Mouse (Mus musculus): ENCODE data around the gene Dlx5. TPM values are rescaled to one million over a fixed set of nuclear protein-coding genes. Genes with fewer than 3 reads are reported as not detected.

Gene Dlx5
- polyA plus RNA-seq, 1 experiment from 2014 or later: 18.5 TPM

- H3K9me3 ChIP-seq: no peaks in the 10 kb centered on the region
- H3K4me1 ChIP-seq: peaks cover 23% of the 10 kb centered on the region
- WGBS: 2% methylated on average over 9 of the region's 9 CpGs
- peaks cover 100% of the 10 kb centered on the region for H3K27me3 ChIP-seq (ENCODE audit: poor library complexity, severe bottlenecking)
- H3K4me3 ChIP-seq: no peak overlapping the region
- no peaks in the 10 kb centered on the region for H3K36me3 ChIP-seq (replicated peaks)
- DNase-seq (ENCODE audit: extremely low spot score, low spot score): no peak
- no peak overlapping the region for H3K27ac ChIP-seq
These were observed 27.7 kb downstream of the Dlx5 start for GRCm38 (mm10) chr6:6854176-6854575.

GRCm38 (mm10) chr6:6852944-6853343 is 28.9 kb downstream of the Dlx5 start:
- peaks cover 100% of the 10 kb centered on the region for H3K27me3 ChIP-seq (ENCODE audit: poor library complexity, severe bottlenecking)
- no peaks in the 10 kb centered on the region for H3K9me3 ChIP-seq
- peaks cover 23% of the 10 kb centered on the region for H3K4me1 ChIP-seq
- no peaks in the 10 kb centered on the region for H3K36me3 ChIP-seq (replicated peaks)
- H3K4me3 ChIP-seq: no peak overlapping the region
- H3K27ac ChIP-seq: no peak overlapping the region
- WGBS: 34% methylated on average over 3 of the region's 3 CpGs
- no peak for DNase-seq (ENCODE audit: extremely low spot score, low spot score)

DNA sequence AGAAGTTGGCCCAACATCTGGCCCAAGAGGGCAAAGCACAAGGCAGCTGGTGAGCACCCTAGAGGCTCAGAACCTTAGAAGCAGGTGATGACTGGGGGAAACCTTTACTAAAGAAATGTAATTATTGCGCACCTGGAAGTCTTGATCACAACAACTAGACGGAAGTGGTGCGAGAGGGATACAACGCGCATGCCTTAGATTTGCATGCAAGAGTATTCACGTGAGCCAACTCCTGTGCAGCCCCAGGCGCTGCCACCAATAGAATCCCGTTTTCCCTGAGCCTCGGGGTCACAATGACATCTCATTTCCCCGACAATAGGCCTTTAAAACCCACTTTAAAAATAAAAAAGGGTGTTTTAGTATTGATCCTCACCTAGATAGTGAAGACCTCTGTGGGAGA is 30.7 kb downstream of the Dlx5 start:
- no peak for DNase-seq (ENCODE audit: extremely low spot score, low spot score)
- 5% methylated on average over 10 of the region's 10 CpGs for WGBS
- no peak overlapping the region for H3K4me3 ChIP-seq

DNA sequence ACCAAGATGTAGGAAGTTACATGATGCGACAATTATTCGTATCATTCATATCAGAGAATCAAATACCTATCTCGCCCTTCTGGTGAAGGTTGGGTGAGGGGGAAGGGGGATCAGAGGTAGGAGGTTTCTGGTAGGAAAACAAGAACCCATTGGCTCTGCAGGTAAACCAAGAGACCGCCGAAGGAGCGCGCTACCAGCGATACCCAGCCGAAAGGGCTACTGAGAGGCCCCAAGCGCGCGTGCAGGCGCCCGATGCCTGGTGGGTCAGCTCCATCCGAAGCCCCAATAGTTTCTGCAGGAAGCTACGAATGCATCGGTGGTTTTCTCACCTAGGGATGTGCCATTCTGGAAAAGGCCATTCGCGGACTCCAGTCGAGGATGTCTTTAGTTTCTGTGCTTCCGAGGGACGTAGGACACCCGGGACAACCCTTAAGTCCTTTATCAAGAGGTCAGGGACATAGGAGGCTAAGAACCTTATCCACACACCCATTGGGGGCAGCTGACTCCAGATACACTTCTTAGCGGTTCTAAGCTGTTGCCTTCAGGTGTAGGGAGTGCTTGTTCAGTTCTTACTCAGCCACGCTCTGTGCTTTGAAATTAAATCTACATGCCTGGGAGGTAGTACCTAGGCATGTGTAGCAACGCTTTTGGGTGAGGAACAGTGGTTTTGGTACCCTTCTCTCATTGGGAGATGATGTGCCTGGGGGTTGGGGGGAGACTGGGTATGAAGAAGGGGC is 31.4 kb downstream of the Dlx5 start:
- no peaks in the 10 kb centered on the region for H3K36me3 ChIP-seq (replicated peaks)
- H3K4me3 ChIP-seq: no peak overlapping the region
- H3K4me1 ChIP-seq: peaks cover 11% of the 10 kb centered on the region
- no peaks in the 10 kb centered on the region for H3K9me3 ChIP-seq
- H3K27ac ChIP-seq: no peak overlapping the region
- peak; percentile 37 for DNase-seq (ENCODE audit: extremely low spot score, low spot score)
- 1% methylated on average over 26 of the region's 26 CpGs for WGBS
- peaks cover 100% of the 10 kb centered on the region for H3K27me3 ChIP-seq (ENCODE audit: poor library complexity, severe bottlenecking)

More for the DNA sequence above, 30.7 kb downstream of the Dlx5 start:
- H3K4me1 ChIP-seq: peaks cover 18% of the 10 kb centered on the region
- no peak overlapping the region for H3K27ac ChIP-seq
- H3K36me3 ChIP-seq (replicated peaks): no peaks in the 10 kb centered on the region
- H3K9me3 ChIP-seq: no peaks in the 10 kb centered on the region
- H3K27me3 ChIP-seq (ENCODE audit: poor library complexity, severe bottlenecking): peaks cover 100% of the 10 kb centered on the region

DNA sequence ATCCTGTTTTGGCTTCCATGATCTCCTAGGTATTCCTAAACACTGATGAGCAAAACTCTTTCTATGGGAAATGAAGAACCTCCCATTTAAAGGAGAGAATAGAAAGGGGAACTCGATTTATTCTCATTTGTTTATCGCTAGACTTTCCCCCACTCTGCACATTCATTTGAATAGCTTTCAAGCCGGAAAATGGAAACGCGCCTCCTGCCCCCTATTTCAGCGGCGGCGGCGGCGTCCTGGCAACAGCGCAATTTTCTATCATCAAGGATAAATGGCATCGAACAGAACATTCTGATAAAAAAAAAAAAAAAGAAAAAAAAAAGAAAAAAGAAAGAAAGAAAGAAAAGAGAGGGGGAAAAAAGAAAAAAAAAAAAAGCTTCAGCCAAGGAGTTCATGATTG is 32.1 kb downstream of the Dlx5 start:
- Histone ChIP-seq H3K36me3 (replicated peaks) (no peaks in the 10 kb centered on the region), H3K27me3 (ENCODE audit: poor library complexity, severe bottlenecking) (peaks cover 100% of the 10 kb centered on the region), H3K9me3 (no peaks in the 10 kb centered on the region), H3K4me1 (peaks cover 7% of the 10 kb centered on the region), H3K27ac (no peak overlapping the region), H3K4me3 (no peak overlapping the region)
- DNase-seq (ENCODE audit: extremely low spot score, low spot score): no peak
- under 1% methylated on average over 12 of the region's 12 CpGs for WGBS

DNA sequence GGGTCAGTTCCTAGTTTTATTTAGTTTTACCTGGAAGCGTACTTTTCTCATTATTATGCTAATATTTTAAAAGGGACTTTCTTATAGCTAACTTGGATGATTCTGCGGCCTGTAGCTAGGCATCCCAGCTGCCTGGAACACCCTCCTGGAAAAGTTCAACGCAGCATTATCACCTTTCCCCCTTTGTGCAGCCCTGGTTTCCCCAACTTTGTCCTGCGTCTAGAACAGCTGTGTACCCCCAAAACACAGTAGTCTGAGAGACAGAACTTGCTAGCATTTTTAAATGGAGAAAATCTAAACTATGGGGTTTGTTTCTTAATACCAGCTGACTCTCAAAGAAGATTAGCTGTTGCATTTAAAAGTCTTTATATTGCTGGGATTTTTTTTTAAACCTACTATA is 33.3 kb downstream of the Dlx5 start:
- no peak overlapping the region for H3K4me3 ChIP-seq
- H3K27me3 ChIP-seq (ENCODE audit: poor library complexity, severe bottlenecking): peaks cover 100% of the 10 kb centered on the region
- no peak overlapping the region for H3K27ac ChIP-seq
- DNase-seq (ENCODE audit: extremely low spot score, low spot score): no peak
- no peaks in the 10 kb centered on the region for H3K36me3 ChIP-seq (replicated peaks)
- H3K9me3 ChIP-seq: no peaks in the 10 kb centered on the region
- peaks cover 7% of the 10 kb centered on the region for H3K4me1 ChIP-seq
- 15% methylated on average over 4 of the region's 4 CpGs for WGBS

- Histone ChIP-seq H3K36me3 (replicated peaks) (no peaks in the 10 kb centered on the region), H3K4me1 (no peaks in the 10 kb centered on the region), H3K4me3 (no peak overlapping the region), H3K9me3 (no peaks in the 10 kb centered on the region), H3K27me3 (ENCODE audit: poor library complexity, severe bottlenecking) (peaks cover 6% of the 10 kb centered on the region; the same call in 1 of the 2 replicates), H3K27ac (no peak overlapping the region)
- 92% methylated on average over 3 of the region's 3 CpGs for WGBS
- no peak for DNase-seq (ENCODE audit: extremely low spot score, low spot score)
These were observed 48.6 kb downstream of the Dlx5 start for GRCm38 (mm10) chr6:6833301-6833700.

DNA sequence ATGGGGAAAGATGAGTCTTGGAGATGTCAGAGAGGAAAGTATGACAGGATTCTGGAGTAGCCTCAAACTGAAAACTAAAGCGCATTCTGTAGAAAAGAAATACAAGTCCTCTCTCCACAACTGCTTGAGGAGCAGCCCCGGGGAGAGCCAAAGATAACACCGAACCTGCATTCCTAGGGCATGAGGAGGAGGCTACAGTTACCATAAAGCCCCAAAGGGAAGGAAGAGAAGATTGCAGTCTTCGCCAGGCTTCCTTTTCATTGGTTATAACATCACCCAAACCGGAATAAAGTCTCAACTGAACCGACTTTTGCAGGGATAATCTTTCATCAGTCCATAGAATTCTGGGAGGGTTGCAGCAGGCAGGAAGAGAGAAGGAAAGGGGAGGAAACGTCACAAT is 51.4 kb downstream of the Dlx5 start:
- no peaks in the 10 kb centered on the region for H3K36me3 ChIP-seq (replicated peaks)
- H3K4me1 ChIP-seq: no peaks in the 10 kb centered on the region
- H3K27ac ChIP-seq: no peak overlapping the region
- WGBS: 83% methylated on average over 7 of the region's 7 CpGs
- no peaks in the 10 kb centered on the region for H3K27me3 ChIP-seq (ENCODE audit: poor library complexity, severe bottlenecking)
- H3K4me3 ChIP-seq: no peak overlapping the region
- no peak for DNase-seq (ENCODE audit: extremely low spot score, low spot score)
- H3K9me3 ChIP-seq: no peaks in the 10 kb centered on the region

Other genes with a start within 250 kb of the Dlx5 start
- 0.95 and 1.1 TPM in 2 replicates for gene Dlx6, start 18.8 kb downstream of the Dlx5 start, polyA plus RNA-seq (2016; fragmentation: Nextera tagmentation; extraction: Ambion mirVana)
- 6.4 and 7.2 TPM in 2 replicates for gene Sdhaf3, start 73.9 kb upstream of the Dlx5 start, polyA plus RNA-seq (2016; fragmentation: Nextera tagmentation; extraction: Ambion mirVana)

All from forebrain, embryonic 10.5 days (tissue).